Mouse (Mus musculus) NIH3T3 (cell line): ENCODE measurements at regions not wholly inside any gene's neighbourhood (a gene's known extent, or its start where the extent isn't known, plus 50 kb on each side); places are given as distances from the start of the nearest gene placed in this dataset.

Experiments used
- DNase-seq: peaks from one replicate; pipeline ENCODE4 v3.0.0-alpha.2; 2012; ENCODE audit warnings: low read depth

- DNase-seq = no peak
Measured at GRCm38 (mm10) chr15:24648938-24649337, 764.6 kb downstream of the Basp1 start.

- DNase-seq = no peak
Measured at GRCm38 (mm10) chr15:24635620-24636019, 777.9 kb downstream of the Basp1 start.

GRCm38 (mm10) chr15:24596242-24596641, 817.3 kb downstream of the Basp1 start:
- DNase-seq = peak; percentile 69

- peak; percentile 84 for DNase-seq
Measured at GRCm38 (mm10) chr15:24588943-24589342, 824.6 kb downstream of the Basp1 start.

GRCm38 (mm10) chr15:24566981-24567380, 846.6 kb downstream of the Basp1 start:
- no peak for DNase-seq

GRCm38 (mm10) chr15:24556806-24557205, 856.8 kb downstream of the Basp1 start:
- no peak for DNase-seq

- DNase-seq = no peak
Measured at GRCm38 (mm10) chr15:24550108-24550507, 863.5 kb downstream of the Basp1 start.

- DNase-seq = no peak
Measured at GRCm38 (mm10) chr15:24530065-24530464, 883.5 kb downstream of the Basp1 start.

GRCm38 (mm10) chr15:24527379-24527778, 886.2 kb downstream of the Basp1 start:
- DNase-seq = peak; percentile 3

- DNase-seq = no peak
Measured at GRCm38 (mm10) chr15:24513926-24514325, 899.6 kb downstream of the Basp1 start.

- DNase-seq = no peak
Measured at GRCm38 (mm10) chr15:24501907-24502559, 911.5 kb downstream of the Basp1 start.

GRCm38 (mm10) chr15:24486235-24486634, 927.3 kb downstream of the Basp1 start:
- no peak for DNase-seq

GRCm38 (mm10) chr15:24468239-24468638, 945.3 kb downstream of the Basp1 start:
- DNase-seq = peak; percentile 1

- DNase-seq = no peak
Measured at GRCm38 (mm10) chr15:24457726-24458125, 955.8 kb downstream of the Basp1 start.

GRCm38 (mm10) chr15:24433083-24433482, 980.5 kb downstream of the Basp1 start:
- DNase-seq = no peak

GRCm38 (mm10) chr15:24429154-24429553, 984.4 kb downstream of the Basp1 start:
- no peak for DNase-seq

GRCm38 (mm10) chr15:24422333-24422942, 991.1 kb downstream of the Basp1 start:
- DNase-seq = no peak

GRCm38 (mm10) chr15:24419736-24420135, 993.8 kb downstream of the Basp1 start:
- no peak for DNase-seq

GRCm38 (mm10) chr15:24419186-24419585, 994.4 kb downstream of the Basp1 start:
- no peak for DNase-seq

GRCm38 (mm10) chr15:24407691-24408090, 1005.9 kb downstream of the Basp1 start:
- DNase-seq = peak; percentile 65

GRCm38 (mm10) chr15:24405305-24405704, 1008.3 kb downstream of the Basp1 start:
- no peak for DNase-seq

GRCm38 (mm10) chr15:24400088-24400487, 1013.5 kb downstream of the Basp1 start:
- peak; percentile 6 for DNase-seq

- no peak for DNase-seq
Measured at GRCm38 (mm10) chr15:24358398-24358797, 1055.2 kb downstream of the Basp1 start.
